Mouse (Mus musculus) hematopoietic multipotent progenitor cell, adult 10-12 weeks (in vitro differentiated cells): Measurements from ENCODE around the gene Lima1. TPM values are rescaled to one million over a fixed set of nuclear protein-coding genes. Genes with fewer than 3 reads are reported as not detected.

Experiments used
- polyA plus RNA-seq: library from polyadenylated mRNA; stranded (reverse); fragments of >175 nt; gene quantifications from 2 replicates; pipeline ENCODE4 v1.2.3, GENCODE M21; 2012; ENCODE audit warnings: low replicate concordance

Lima1 gene
- polyA plus RNA-seq = 3.0 and 4.2 TPM in 2 replicates

DNA sequence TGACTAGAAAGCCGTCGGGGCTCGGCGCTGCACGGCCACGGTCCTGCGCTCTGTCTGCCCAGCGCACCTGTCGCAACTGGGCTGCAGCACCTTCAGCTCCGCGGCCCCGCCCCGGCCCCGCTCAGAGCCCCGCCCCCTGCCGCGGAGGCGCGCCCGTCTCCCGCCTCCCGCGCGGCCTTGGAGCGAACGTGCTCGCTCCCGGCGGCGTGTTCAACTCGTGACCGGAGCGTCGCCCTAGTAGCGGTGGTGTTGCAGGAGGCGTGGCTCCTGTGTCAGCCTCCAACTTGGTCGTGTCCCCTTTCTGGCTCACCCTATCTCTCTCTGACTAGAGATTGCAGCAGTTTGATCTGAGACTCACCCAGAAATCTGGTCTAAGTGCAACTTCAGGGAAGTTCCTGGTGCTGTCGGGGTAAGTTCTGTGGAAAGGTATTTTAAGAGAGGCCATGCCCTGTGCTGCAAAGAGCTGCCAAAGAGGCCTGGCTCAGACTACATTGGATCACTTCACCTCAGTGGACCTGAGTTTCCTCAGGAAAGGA is at the start of gene Lima1:
Lima1 (minus strand) TSS at position 123 of the 536 bp plus-strand sequence.

DNA sequence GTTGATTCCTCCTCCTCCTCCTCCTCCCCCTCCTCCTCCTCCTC is 102.6 kb downstream of the Lima1 start, which contains the start of gene Cers5:
Cers5 (minus strand) TSS at position 5 of the 44 bp plus-strand sequence.

Other genes with a start within 250 kb of the Lima1 start
- gene Racgap1, start 223.8 kb downstream of the Lima1 start, polyA plus RNA-seq = 2.9 and 10.5 TPM in 2 replicates
- 0.12 and 0.14 TPM in 2 replicates for gene Asic1, start 205.1 kb downstream of the Lima1 start, polyA plus RNA-seq
- 40.5 and 45.4 TPM in 2 replicates for gene Smarcd1, start 173.3 kb downstream of the Lima1 start, polyA plus RNA-seq
- gene Gm17349, start 170.0 kb downstream of the Lima1 start, polyA plus RNA-seq = 9.8 and 58.8 TPM in 2 replicates
- gene Gpd1, start 157.9 kb downstream of the Lima1 start, polyA plus RNA-seq = 10.7 and 22.7 TPM in 2 replicates
- 42.0 and 88.3 TPM in 2 replicates for gene Cox14, start 149.8 kb downstream of the Lima1 start, polyA plus RNA-seq
- gene Cers5, start 102.6 kb downstream of the Lima1 start, polyA plus RNA-seq = 25.3 and 36.1 TPM in 2 replicates
- not detected in 2 replicates for gene Fam186a, start 91.6 kb upstream of the Lima1 start, polyA plus RNA-seq
- gene Larp4, start 94.6 kb upstream of the Lima1 start, polyA plus RNA-seq = 7.4 and 12.6 TPM in 2 replicates
- gene Dip2b, start 163.2 kb upstream of the Lima1 start, polyA plus RNA-seq = 7.1 and 8.9 TPM in 2 replicates